Mouse (Mus musculus): Measurements from ENCODE around the gene Grin2b. TPM values are rescaled to one million over a fixed set of nuclear protein-coding genes. Genes with fewer than 3 reads are reported as not detected.

Gene Grin2b
- polyA plus RNA-seq, 2 experiments, result 0.39 to 3.7 TPM

- Histone ChIP-seq H3K9ac (ENCODE audit: low read depth, low read length, severe bottlenecking) (no peak overlapping the region), H3K4me2 (replicated peaks; ENCODE audit: low read depth, low read length, severe bottlenecking) (no peak overlapping the region), H3K9me3 (ENCODE audit: control insufficient read depth, low read length) (no peaks in the 10 kb centered on the region), H3K36me3 (ENCODE audit: control insufficient read depth, insufficient read depth, low read length) (no peaks in the 10 kb centered on the region), H3K27ac (replicated peaks; ENCODE audit: low read depth, low read length) (no peak overlapping the region), H3K27me3 (ENCODE audit: control insufficient read depth, insufficient read depth, low read length) (no peaks in the 10 kb centered on the region), H3K4me1 (ENCODE audit: control insufficient read depth, insufficient read depth, low read length) (no peaks in the 10 kb centered on the region), H3K4me3 (replicated peaks; ENCODE audit: low read length) (no peak overlapping the region)
- no peak for TF ChIP-seq POLR2A (IDR thresholded peaks at IDR 0.05; ENCODE audit: borderline replicate concordance, extremely low read depth, insufficient read depth, insufficient read length)
- 78% methylated on average over 17 of the region's 17 CpGs for WGBS
- no peak for ATAC-seq (ENCODE audit: low FRiP score, low read depth)
- no peak for DNase-seq (ENCODE audit: low spot score)
Observed at GRCm38 (mm10) chr6:136079991-136080734, 93.1 kb downstream of the Grin2b start.

- H3K9me3 ChIP-seq (ENCODE audit: control insufficient read depth, low read length), result no peaks in the 10 kb centered on the region
- no peak for TF ChIP-seq POLR2A (IDR thresholded peaks at IDR 0.05; ENCODE audit: borderline replicate concordance, extremely low read depth, insufficient read depth, insufficient read length)
- no peaks in the 10 kb centered on the region for H3K4me1 ChIP-seq (ENCODE audit: control insufficient read depth, insufficient read depth, low read length)
- H3K9ac ChIP-seq (ENCODE audit: low read depth, low read length, severe bottlenecking), result no peak overlapping the region
- DNase-seq (ENCODE audit: low spot score), result no peak
- no peak for ATAC-seq (ENCODE audit: low FRiP score, low read depth)
- no peak overlapping the region for H3K27ac ChIP-seq (replicated peaks; ENCODE audit: low read depth, low read length)
- WGBS, result 86% methylated on average over 13 of the region's 13 CpGs
- no peak overlapping the region for H3K4me3 ChIP-seq (replicated peaks; ENCODE audit: low read length)
- H3K27me3 ChIP-seq (ENCODE audit: control insufficient read depth, insufficient read depth, low read length), result no peaks in the 10 kb centered on the region
- H3K36me3 ChIP-seq (ENCODE audit: control insufficient read depth, insufficient read depth, low read length), result no peaks in the 10 kb centered on the region
- H3K4me2 ChIP-seq (replicated peaks; ENCODE audit: low read depth, low read length, severe bottlenecking), result no peak overlapping the region
Observed at GRCm38 (mm10) chr6:136072326-136073054, 100.8 kb downstream of the Grin2b start.

DNA sequence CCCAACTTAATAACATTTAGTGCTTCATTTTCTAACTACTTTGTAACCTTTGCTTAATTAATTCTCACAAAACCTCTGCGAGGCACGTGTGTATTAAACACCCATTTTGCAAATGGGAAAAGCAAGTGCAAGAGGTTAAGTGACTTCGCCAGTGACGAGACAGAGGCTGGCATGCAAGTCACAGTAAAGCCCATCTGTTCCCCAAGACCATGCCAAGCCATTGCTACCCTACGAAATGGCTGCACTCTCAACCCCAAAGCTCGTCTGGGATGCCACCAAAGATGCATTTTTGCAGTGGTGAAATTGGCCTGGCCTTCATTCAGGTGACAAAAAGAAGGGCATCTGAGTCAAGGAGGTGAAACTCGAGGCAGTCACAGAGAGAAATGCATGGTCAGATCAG, 103.2 kb downstream of the Grin2b start:
- no peaks in the 10 kb centered on the region for H3K27me3 ChIP-seq (ENCODE audit: control insufficient read depth, insufficient read depth, low read length)
- H3K9me3 ChIP-seq (ENCODE audit: control insufficient read depth, low read length), result no peaks in the 10 kb centered on the region
- no peaks in the 10 kb centered on the region for H3K36me3 ChIP-seq (ENCODE audit: control insufficient read depth, insufficient read depth, low read length)
- no peak for TF ChIP-seq POLR2A (IDR thresholded peaks at IDR 0.05; ENCODE audit: borderline replicate concordance, extremely low read depth, insufficient read depth, insufficient read length)
- WGBS, result 80% methylated on average over 7 of the region's 7 CpGs
- H3K27ac ChIP-seq (replicated peaks; ENCODE audit: low read depth, low read length), result no peak overlapping the region
- H3K4me2 ChIP-seq (replicated peaks; ENCODE audit: low read depth, low read length, severe bottlenecking), result no peak overlapping the region
- H3K9ac ChIP-seq (ENCODE audit: low read depth, low read length, severe bottlenecking), result no peak overlapping the region
- no peaks in the 10 kb centered on the region for H3K4me1 ChIP-seq (ENCODE audit: control insufficient read depth, insufficient read depth, low read length)
- no peak for ATAC-seq (ENCODE audit: low FRiP score, low read depth)
- H3K4me3 ChIP-seq (replicated peaks; ENCODE audit: low read length), result no peak overlapping the region
- no peak for DNase-seq (ENCODE audit: low spot score)

DNA sequence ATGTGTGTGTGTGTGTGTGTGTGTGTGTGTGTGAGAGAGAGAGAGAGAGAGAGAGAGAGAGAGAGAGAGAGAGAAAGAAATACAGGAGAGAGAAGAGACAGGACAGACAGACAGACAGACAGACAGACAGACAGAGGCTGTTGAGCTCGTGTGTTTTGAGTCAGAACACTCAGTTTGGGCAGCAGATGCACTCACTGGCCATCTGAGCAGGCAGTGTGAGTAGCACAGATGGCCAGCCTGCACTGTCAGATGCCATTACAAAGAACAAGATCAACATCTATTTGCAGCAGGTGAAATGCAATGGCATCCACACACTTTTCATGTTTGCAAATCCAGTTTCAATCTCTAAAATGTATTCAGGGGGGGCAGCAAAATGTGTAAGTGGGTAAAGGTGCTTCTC, 120.0 kb downstream of the Grin2b start:
- WGBS, result 37% methylated on average over 1 of the region's 1 CpGs
- ATAC-seq (ENCODE audit: low FRiP score, low read depth) (no peak), DNase-seq (ENCODE audit: low spot score) (no peak)
- H3K27ac ChIP-seq (replicated peaks; ENCODE audit: low read depth, low read length), result no peak overlapping the region
- H3K9ac ChIP-seq (ENCODE audit: low read depth, low read length, severe bottlenecking), result no peak overlapping the region
- H3K27me3 ChIP-seq (ENCODE audit: control insufficient read depth, insufficient read depth, low read length), result no peaks in the 10 kb centered on the region
- H3K36me3 ChIP-seq (ENCODE audit: control insufficient read depth, insufficient read depth, low read length), result no peaks in the 10 kb centered on the region
- H3K4me1 ChIP-seq (ENCODE audit: control insufficient read depth, insufficient read depth, low read length), result no peaks in the 10 kb centered on the region
- TF ChIP-seq POLR2A (IDR thresholded peaks at IDR 0.05; ENCODE audit: borderline replicate concordance, extremely low read depth, insufficient read depth, insufficient read length), result no peak
- no peaks in the 10 kb centered on the region for H3K9me3 ChIP-seq (ENCODE audit: control insufficient read depth, low read length)
- no peak overlapping the region for H3K4me2 ChIP-seq (replicated peaks; ENCODE audit: low read depth, low read length, severe bottlenecking)
- no peak overlapping the region for H3K4me3 ChIP-seq (replicated peaks; ENCODE audit: low read length)

GRCm38 (mm10) chr6:136050346-136050745, 123.0 kb downstream of the Grin2b start:
- no peak for DNase-seq (ENCODE audit: low spot score)
- Histone ChIP-seq H3K9me3 (ENCODE audit: control insufficient read depth, low read length) (no peaks in the 10 kb centered on the region), H3K4me3 (replicated peaks; ENCODE audit: low read length) (no peak overlapping the region), H3K27me3 (ENCODE audit: control insufficient read depth, insufficient read depth, low read length) (no peaks in the 10 kb centered on the region), H3K4me2 (replicated peaks; ENCODE audit: low read depth, low read length, severe bottlenecking) (no peak overlapping the region), H3K27ac (replicated peaks; ENCODE audit: low read depth, low read length) (no peak overlapping the region), H3K36me3 (ENCODE audit: control insufficient read depth, insufficient read depth, low read length) (no peaks in the 10 kb centered on the region), H3K9ac (ENCODE audit: low read depth, low read length, severe bottlenecking) (no peak overlapping the region), H3K4me1 (ENCODE audit: control insufficient read depth, insufficient read depth, low read length) (no peaks in the 10 kb centered on the region)
- no peak for ATAC-seq (ENCODE audit: low FRiP score, low read depth)
- no peak for TF ChIP-seq POLR2A (IDR thresholded peaks at IDR 0.05; ENCODE audit: borderline replicate concordance, extremely low read depth, insufficient read depth, insufficient read length)
- WGBS, result 71% methylated on average over 4 of the region's 4 CpGs
